Mouse (Mus musculus) cerebellum, adult (tissue): ENCODE data around the gene AI467606.

ENCODE experiments used
- ATAC-seq: cut with Nextera tagmentation; 2 replicates; pipeline ENCODE4 v1.9.2; 2017; ENCODE audit warnings: mild to moderate bottlenecking, moderate library complexity, mixed read lengths; ENCODE audit not compliant: insufficient number of reproducible peaks, low FRiP score, low TSS enrichment

Gene AI467606

DNA sequence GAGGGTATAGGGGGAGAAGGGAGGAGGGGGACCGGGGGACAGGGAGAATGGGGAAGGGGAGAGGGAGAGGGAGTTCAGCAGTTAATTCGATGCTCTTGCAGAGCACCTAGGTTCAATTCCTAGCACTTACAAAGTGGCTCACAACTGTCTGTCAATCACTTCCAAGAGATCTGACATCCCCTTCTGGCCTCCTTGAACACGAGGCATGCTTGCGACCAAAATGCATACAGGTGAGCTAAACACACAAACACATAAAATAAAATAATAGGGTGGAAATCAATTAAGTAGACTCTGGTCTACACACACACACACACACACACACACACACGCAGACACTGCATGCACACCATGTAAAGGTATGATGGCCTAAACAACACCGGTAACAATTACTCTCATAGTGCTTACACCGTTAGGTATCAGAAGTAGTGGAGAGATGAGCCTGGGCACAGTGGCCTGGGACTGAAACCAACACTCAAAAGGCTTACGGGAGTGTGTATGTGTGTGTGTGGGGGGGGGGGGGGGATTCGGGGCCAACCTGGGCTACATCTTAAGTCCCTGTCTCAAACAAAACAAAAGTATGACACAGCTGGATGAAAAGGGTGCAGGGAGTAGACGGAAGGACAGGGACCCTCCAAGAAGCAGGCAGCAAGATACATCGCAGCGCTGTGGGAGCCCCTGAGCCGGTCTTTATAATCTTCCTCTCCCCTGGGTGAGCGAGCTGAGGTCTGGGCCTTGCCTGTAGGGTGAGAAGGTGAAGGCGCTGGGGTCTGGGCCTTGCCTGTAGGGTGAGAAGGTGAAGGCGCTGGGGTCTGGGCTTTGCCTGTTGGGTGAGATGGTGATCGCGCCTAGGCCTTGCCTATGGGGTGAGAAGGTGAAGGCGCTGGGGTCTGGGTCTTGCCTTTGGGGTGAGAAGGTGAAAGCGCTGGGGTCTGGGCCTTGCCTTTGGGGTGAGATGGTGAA is 725 bp upstream of the AI467606 start:
- ATAC-seq, result no peak

DNA sequence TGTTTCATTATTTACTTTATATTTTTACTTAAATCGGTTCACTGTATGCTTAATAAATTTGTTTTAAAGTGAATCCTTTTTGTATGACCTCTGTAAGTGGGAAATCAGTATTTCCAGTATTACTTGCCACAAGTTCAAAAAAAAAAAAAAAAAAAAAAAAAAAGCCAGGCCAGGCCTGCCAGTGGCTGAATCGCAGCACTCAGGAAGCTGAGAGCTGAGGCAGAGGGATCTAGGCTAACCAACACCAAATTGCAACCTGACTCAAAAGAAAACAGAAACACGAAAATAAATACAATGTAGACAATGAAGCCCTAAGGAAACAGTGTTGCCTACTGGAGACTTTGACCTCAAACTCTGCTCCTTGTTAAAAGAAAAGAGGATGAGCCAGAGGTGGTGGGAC is 2.8 kb downstream of the AI467606 start:
- no peak for ATAC-seq

DNA sequence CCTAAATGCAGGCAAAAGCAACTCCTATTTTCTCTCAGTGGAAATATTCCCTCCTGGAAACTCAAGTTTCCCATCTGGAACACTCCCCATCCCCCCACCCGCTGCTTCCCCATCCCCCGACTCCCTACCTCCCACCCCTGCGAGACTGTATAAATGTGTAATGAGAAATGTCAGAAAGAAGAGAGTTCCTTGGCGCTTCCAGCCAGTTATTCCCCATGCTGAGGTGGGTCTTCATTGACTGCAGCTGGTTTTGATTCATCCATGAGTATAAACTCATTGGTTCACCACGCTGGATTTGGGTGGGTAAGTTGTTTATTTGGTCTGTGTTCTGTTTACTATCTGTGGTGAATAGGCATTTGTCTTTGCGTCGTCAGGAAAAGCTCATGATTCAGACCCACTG is 5.3 kb downstream of the AI467606 start:
- no peak for ATAC-seq

DNA sequence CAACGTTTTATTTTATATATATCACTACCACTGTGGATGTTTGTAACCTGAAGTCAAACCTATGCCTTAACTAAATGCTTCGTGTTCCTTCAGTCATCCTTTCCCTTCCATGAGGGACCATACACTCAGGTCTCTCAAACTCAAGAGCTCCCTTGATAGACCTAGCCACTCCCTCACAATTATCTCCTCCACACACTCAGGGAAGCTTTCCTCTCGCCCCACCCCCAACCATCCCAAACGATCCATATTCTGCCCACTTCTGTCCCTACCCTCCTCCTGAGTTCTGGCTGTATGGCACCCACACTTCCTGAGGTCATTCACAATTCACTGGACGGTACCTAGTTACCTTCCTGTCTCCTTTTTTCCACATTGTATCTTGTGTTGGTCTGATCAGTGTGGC is 7.4 kb downstream of the AI467606 start:
- ATAC-seq, result no peak

DNA sequence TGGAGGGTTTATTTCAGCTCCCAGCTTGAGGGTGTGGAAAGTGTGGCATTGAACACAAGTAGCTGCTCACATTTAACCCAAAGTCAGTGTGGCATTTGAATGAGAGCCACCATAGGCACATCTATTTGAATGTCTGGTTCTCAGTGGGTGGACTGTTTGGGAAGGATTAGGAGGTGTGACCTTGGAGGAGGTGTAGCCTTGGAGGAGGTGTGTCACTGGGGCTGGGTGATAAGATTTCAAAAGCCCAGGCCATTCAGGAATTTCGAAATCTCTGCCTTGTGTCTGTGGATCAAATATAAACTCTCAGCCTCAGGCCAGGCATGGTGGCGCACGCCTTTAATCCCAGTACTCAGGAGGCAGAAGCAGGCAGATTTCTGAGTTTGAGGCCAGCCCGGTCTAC is 7.8 kb downstream of the AI467606 start:
- no peak for ATAC-seq

- no peak for ATAC-seq
Observed at GRCm38 (mm10) chr7:127099528-127099927, 8.4 kb downstream of the AI467606 start.

DNA sequence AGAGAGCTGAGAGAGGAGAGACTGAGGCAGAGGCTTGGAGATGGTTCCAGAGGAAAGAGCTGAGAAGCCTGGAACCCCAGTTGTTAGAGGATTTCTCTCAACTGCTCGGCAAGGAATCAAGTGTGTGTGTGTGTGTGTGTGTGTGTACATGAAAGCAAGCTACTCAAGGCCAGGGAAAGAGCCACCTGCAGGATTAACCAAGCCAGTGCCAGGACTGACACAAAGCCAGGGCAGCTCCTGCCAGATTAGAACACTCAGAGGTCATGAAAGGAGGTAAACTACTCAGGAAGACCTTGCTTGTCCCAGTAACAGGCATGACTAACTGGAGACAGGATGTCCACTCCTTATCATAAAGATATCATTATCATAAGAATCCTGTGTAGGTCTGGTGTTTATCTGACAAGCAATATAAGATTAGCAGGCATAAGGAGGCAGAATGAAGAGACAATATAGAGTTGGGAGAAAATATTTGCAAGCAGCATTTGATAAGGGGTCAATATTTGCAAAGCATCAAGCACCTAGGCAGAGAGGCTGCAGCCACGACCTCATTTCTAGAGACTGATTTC is 10.4 kb downstream of the AI467606 start:
- ATAC-seq, result no peak

DNA sequence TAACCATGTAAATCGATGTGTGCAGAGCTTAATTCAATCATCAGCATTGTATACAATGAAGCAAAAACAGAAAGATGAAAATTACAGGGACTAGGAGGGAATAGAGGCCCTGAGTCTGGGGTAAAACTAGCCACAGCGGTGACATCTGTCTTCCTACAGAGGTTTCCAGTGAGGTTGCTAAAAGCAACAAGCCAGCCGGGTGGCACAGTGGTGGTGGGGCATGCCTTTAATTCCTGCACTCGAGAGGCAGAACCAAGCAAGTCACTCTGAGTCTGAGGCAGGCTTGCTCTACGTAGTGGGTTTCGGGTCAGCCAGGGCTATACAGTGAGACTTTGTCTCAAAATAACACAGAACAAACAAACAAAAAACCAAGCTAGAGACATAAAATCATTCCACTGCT is 11.0 kb downstream of the AI467606 start:
- ATAC-seq, result no peak

DNA sequence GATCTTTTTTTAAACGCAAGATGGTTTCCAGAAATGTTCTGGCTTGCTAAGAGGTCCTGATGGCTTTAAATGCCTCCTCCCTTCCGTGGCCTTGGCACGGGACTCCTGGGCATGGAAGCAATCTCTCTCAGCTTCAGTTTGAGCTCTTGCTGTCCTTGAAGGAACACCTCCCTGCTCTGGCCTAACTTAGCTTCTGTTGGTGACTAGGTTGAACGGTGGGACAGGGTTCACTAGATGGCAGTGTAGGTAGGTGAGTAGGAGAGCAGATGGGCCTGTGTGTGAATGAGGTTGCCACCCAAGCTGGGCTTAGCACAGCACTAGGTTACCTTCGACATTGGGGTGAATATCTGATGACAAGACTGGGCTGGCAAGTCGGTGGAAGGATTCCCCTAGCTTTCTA is 12.8 kb downstream of the AI467606 start:
- no peak for ATAC-seq

DNA sequence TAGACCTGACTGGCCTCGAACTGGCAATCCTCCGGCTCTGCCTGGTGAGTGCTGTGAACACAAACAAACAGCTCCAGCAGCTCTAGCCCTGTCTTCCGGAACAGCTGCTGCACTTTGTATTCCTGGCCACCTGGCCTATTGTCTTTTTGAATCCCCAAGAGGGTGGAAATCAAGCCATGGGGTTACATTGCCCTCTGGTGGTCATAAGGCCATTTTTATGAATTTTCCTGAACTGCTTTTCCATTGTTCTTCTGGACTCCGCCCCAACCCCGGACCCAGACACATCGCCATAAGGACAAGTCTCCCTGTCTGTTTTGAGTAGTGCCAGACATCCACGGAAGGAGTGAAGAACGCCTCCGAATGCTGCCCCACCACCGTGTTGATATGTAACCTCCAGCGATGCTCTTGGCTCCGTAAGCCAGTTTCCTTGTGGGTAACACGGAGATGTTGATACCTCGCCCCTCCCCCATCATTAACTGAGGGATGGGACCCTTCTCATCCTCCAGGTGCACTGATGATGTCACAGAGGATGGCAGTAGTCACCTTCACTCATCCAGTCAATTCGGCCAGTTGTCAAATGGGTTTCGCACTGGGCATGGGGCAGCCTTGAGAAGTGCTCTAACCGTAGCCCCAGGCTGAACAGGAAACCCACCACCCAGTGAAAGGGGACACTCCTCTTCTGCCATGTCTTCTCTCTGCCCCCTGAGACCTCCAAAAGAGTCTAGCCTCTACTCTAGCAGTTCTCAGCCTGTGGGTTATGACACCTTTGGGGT is 13.6 kb downstream of the AI467606 start:
- ATAC-seq, result peak; percentile 84; the same call in 1 of the 2 replicates

- no peak for ATAC-seq
Observed at GRCm38 (mm10) chr7:127105551-127105950, 14.4 kb downstream of the AI467606 start.

GRCm38 (mm10) chr7:127110239-127111007 is 19.3 kb downstream of the AI467606 start:
- ATAC-seq, result peak; percentile 67; the same call in 1 of the 2 replicates

DNA sequence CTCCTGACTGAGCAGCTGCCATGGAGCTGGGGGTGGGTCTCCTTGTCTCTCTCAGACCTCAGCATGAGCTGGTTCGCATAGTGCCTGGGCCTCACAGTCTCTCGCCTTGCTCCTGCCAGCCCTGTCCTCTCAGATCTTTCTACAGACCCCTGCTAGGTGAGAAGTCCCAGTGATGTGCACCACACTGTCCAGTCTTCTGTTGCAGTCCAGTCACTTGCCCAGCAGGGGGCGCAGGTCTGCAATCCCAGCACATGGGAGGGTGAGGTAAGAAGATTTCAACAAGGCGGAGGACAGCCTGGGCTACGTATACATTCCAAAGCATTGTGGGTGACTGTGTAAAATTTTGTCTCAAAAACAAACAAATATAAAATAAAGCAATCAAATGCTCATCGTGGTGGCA is 20.3 kb downstream of the AI467606 start:
- no peak for ATAC-seq

GRCm38 (mm10) chr7:127112251-127112841 is 21.2 kb downstream of the AI467606 start:
- ATAC-seq, result no peak

GRCm38 (mm10) chr7:127112921-127113597 is 21.9 kb downstream of the AI467606 start:
- ATAC-seq, result no peak

GRCm38 (mm10) chr7:127113614-127114259 is 22.6 kb downstream of the AI467606 start:
- ATAC-seq, result no peak

- no peak for ATAC-seq
Observed at GRCm38 (mm10) chr7:127114920-127115319, 23.8 kb downstream of the AI467606 start.

DNA sequence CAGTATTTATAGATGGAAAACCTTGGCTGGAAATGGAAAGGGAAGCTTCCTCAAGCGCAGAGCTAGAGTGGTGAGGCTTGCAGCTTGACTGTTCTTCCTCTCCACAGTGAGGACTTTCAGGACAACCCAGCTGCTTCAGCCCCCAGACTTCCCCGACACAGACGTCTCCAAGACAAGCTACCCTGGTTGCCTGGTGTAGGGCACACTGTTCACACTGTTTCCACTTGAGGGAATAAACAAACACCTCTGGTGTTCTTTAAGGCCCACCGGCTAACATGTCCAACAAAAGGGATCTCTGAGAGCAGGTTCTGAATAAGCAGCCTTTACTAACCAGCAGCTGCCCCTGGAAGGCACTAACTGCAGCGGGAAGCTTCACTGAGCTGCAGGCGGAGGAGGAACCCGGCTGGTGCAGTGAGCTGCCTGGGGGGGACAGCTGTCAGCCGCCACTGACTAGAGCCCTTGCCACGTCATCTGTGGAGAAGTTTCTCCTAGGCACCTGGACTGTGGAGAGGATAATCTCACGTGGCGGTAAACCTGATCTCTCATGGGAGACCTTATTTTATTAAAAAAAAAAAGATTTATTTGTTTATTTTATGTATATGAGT is 25.3 kb downstream of the AI467606 start:
- ATAC-seq, result no peak
